Mouse (Mus musculus): ENCODE results near the gene Adam8.

DNA sequence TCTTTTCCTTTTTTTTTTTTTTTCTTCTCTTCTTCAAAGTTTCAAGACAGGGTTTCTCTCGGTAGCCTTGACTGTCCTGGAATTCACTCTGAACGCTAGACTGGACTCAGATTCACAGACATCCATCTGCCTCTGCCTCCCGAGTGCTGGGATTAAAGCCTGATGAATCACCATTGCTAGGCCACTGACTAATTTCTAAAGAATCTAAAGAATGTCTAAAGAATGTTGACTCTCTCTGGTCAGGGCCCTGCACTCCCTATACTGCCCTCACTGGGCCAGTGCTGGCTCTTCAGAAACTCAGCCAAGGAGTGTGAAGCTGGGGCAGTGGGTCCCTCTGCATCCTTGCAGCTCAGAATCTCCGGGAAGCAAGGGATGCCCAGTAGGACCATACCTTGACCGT lies 16.9 kb downstream of the Adam8 start:
- TF ChIP-seq CTCF (IDR thresholded peaks at IDR 0.05; ENCODE audit: extremely low read depth, insufficient read depth, insufficient read length, insufficient replicate concordance) (no peak), POLR2A (IDR thresholded peaks at IDR 0.05; ENCODE audit: low read depth, low read length) (no peak)
